Mouse (Mus musculus): ENCODE data around the gene Ablim1. TPM values are rescaled to one million over a fixed set of nuclear protein-coding genes. Genes with fewer than 3 reads are reported as not detected.

Ablim1 gene
- total and polyA plus RNA-seq, 2 experiments, result 16.6 to 23.7 TPM

- no peak for DNase-seq (ENCODE audit: extremely low read depth, low read depth, low spot score)
- H3K27me3 ChIP-seq (ENCODE audit: control insufficient read depth, insufficient read depth, low read length), result no peaks in the 10 kb centered on the region
- H3K36me3 ChIP-seq (ENCODE audit: control insufficient read depth, insufficient read depth, low read length), result no peaks in the 10 kb centered on the region
- no peak overlapping the region for H3K9ac ChIP-seq (ENCODE audit: low read depth, low read length)
- no peaks in the 10 kb centered on the region for H3K4me1 ChIP-seq (ENCODE audit: control insufficient read depth, insufficient read depth, low read length)
- no peak overlapping the region for H3K27ac ChIP-seq (replicated peaks; ENCODE audit: insufficient read depth, low read depth, low read length)
- no peak overlapping the region for H3K4me3 ChIP-seq (ENCODE audit: insufficient read depth, low read depth, low read length)
- WGBS, result 73% methylated on average over 3 of the region's 3 CpGs
- TF ChIP-seq POLR2A (IDR thresholded peaks at IDR 0.05; ENCODE audit: extremely low read depth, insufficient read depth, low read length), result no peak
- TF ChIP-seq CTCF (IDR thresholded peaks at IDR 0.05; ENCODE audit: low read depth, low read length), result no peak
- no peaks in the 10 kb centered on the region for H3K79me2 ChIP-seq (ENCODE audit: control insufficient read depth, insufficient read depth, low read length)
Measured at GRCm38 (mm10) chr19:57079606-57079981, 235.1 kb downstream of the Ablim1 start.

GRCm38 (mm10) chr19:57078867-57079605 is 235.7 kb downstream of the Ablim1 start:
- Histone ChIP-seq H3K9ac (ENCODE audit: low read depth, low read length) (no peak overlapping the region), H3K27me3 (ENCODE audit: control insufficient read depth, insufficient read depth, low read length) (no peaks in the 10 kb centered on the region), H3K27ac (replicated peaks; ENCODE audit: insufficient read depth, low read depth, low read length) (no peak overlapping the region), H3K36me3 (ENCODE audit: control insufficient read depth, insufficient read depth, low read length) (no peaks in the 10 kb centered on the region), H3K4me1 (ENCODE audit: control insufficient read depth, insufficient read depth, low read length) (no peaks in the 10 kb centered on the region), H3K79me2 (ENCODE audit: control insufficient read depth, insufficient read depth, low read length) (no peaks in the 10 kb centered on the region), H3K4me3 (ENCODE audit: insufficient read depth, low read depth, low read length) (no peak overlapping the region)
- 73% methylated on average over 10 of the region's 10 CpGs for WGBS
- TF ChIP-seq CTCF (IDR thresholded peaks at IDR 0.05; ENCODE audit: low read depth, low read length) (no peak), POLR2A (IDR thresholded peaks at IDR 0.05; ENCODE audit: extremely low read depth, insufficient read depth, low read length) (no peak)
- DNase-seq (ENCODE audit: extremely low read depth, low read depth, low spot score), result no peak

GRCm38 (mm10) chr19:57077826-57078699 is 236.7 kb downstream of the Ablim1 start:
- no peak for TF ChIP-seq POLR2A (IDR thresholded peaks at IDR 0.05; ENCODE audit: extremely low read depth, insufficient read depth, low read length)
- TF ChIP-seq CTCF (IDR thresholded peaks at IDR 0.05; ENCODE audit: low read depth, low read length), result no peak
- Histone ChIP-seq H3K9ac (ENCODE audit: low read depth, low read length) (no peak overlapping the region), H3K79me2 (ENCODE audit: control insufficient read depth, insufficient read depth, low read length) (no peaks in the 10 kb centered on the region), H3K4me1 (ENCODE audit: control insufficient read depth, insufficient read depth, low read length) (no peaks in the 10 kb centered on the region), H3K27ac (replicated peaks; ENCODE audit: insufficient read depth, low read depth, low read length) (no peak overlapping the region), H3K36me3 (ENCODE audit: control insufficient read depth, insufficient read depth, low read length) (no peaks in the 10 kb centered on the region), H3K27me3 (ENCODE audit: control insufficient read depth, insufficient read depth, low read length) (no peaks in the 10 kb centered on the region), H3K4me3 (ENCODE audit: insufficient read depth, low read depth, low read length) (no peak overlapping the region)
- DNase-seq (ENCODE audit: extremely low read depth, low read depth, low spot score), result no peak
- 91% methylated on average over 13 of the region's 13 CpGs for WGBS

GRCm38 (mm10) chr19:57073450-57073849 is 241.3 kb downstream of the Ablim1 start:
- 98% methylated on average over 4 of the region's 4 CpGs for WGBS
- no peaks in the 10 kb centered on the region; the same call in 1 of the 2 replicates for H3K4me1 ChIP-seq (ENCODE audit: control insufficient read depth, insufficient read depth, low read length)
- TF ChIP-seq POLR2A (IDR thresholded peaks at IDR 0.05; ENCODE audit: extremely low read depth, insufficient read depth, low read length) (no peak), CTCF (IDR thresholded peaks at IDR 0.05; ENCODE audit: low read depth, low read length) (no peak)
- H3K36me3 ChIP-seq (ENCODE audit: control insufficient read depth, insufficient read depth, low read length), result no peaks in the 10 kb centered on the region; the same call in 1 of the 2 replicates
- H3K9ac ChIP-seq (ENCODE audit: low read depth, low read length), result no peak overlapping the region
- no peak overlapping the region for H3K4me3 ChIP-seq (ENCODE audit: insufficient read depth, low read depth, low read length)
- H3K27me3 ChIP-seq (ENCODE audit: control insufficient read depth, insufficient read depth, low read length), result no peaks in the 10 kb centered on the region
- no peak for DNase-seq (ENCODE audit: extremely low read depth, low read depth, low spot score)
- no peak overlapping the region for H3K27ac ChIP-seq (replicated peaks; ENCODE audit: insufficient read depth, low read depth, low read length)
- no peaks in the 10 kb centered on the region for H3K79me2 ChIP-seq (ENCODE audit: control insufficient read depth, insufficient read depth, low read length)

GRCm38 (mm10) chr19:57072756-57073155 is 242.0 kb downstream of the Ablim1 start:
- Histone ChIP-seq H3K36me3 (ENCODE audit: control insufficient read depth, insufficient read depth, low read length) (no peaks in the 10 kb centered on the region; the same call in 1 of the 2 replicates), H3K79me2 (ENCODE audit: control insufficient read depth, insufficient read depth, low read length) (no peaks in the 10 kb centered on the region), H3K4me1 (ENCODE audit: control insufficient read depth, insufficient read depth, low read length) (no peaks in the 10 kb centered on the region; the same call in 1 of the 2 replicates), H3K27me3 (ENCODE audit: control insufficient read depth, insufficient read depth, low read length) (no peaks in the 10 kb centered on the region), H3K9ac (ENCODE audit: low read depth, low read length) (no peak overlapping the region), H3K4me3 (ENCODE audit: insufficient read depth, low read depth, low read length) (no peak overlapping the region), H3K27ac (replicated peaks; ENCODE audit: insufficient read depth, low read depth, low read length) (no peak overlapping the region)
- no peak for DNase-seq (ENCODE audit: extremely low read depth, low read depth, low spot score)
- WGBS, result 82% methylated on average over 3 of the region's 3 CpGs
- TF ChIP-seq POLR2A (IDR thresholded peaks at IDR 0.05; ENCODE audit: extremely low read depth, insufficient read depth, low read length) (no peak), CTCF (IDR thresholded peaks at IDR 0.05; ENCODE audit: low read depth, low read length) (no peak)

Data from liver, adult 2 months (tissue).